Mouse (Mus musculus) monocyte, adult 5-6 weeks (primary cell): ENCODE measurements around the gene Prelid1. TPM values are rescaled to one million over a fixed set of nuclear protein-coding genes. Genes with fewer than 3 reads are reported as not detected.

ENCODE experiments used
- ATAC-seq: fragments of 153-309, 156-312 bp; replicated peaks from 2 replicates; pipeline ENCODE4 v1.8.0; 2017; ENCODE audit warnings: mild to moderate bottlenecking; ENCODE audit not compliant: low TSS enrichment, insufficient number of reproducible peaks, severe bottlenecking, poor library complexity, low FRiP score
- total RNA-seq: library from RNA; stranded (forward); fragments of 200-1000, 200-491, 200-594 nt; gene quantifications from 3 replicates; pipeline ENCODE4 v1.2.3, GENCODE M21; 2017

Gene Prelid1
- total RNA-seq, 1 experiment from 2014 or later, result 47.7 TPM

DNA sequence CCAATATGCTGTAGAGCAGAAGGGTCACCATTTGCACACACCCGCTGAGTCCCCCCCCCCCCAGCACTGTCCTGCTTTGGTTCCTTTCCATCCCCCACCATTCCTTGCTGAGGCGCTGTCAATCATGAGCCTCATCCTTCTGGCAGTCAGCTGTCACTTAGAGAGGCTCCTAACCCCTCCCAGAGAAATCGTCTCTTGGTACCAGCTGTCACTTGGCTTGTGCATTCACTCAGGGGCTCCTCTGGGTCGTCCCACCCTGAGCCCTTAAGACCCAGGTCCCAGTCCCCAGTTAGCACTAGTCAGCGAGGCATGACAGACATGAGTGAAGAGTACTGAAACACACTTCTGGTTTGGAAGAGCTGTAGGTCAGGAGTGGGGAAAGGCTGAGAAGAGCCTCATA, 51.4 kb downstream of the Prelid1 start:
- ATAC-seq, result no peak

DNA sequence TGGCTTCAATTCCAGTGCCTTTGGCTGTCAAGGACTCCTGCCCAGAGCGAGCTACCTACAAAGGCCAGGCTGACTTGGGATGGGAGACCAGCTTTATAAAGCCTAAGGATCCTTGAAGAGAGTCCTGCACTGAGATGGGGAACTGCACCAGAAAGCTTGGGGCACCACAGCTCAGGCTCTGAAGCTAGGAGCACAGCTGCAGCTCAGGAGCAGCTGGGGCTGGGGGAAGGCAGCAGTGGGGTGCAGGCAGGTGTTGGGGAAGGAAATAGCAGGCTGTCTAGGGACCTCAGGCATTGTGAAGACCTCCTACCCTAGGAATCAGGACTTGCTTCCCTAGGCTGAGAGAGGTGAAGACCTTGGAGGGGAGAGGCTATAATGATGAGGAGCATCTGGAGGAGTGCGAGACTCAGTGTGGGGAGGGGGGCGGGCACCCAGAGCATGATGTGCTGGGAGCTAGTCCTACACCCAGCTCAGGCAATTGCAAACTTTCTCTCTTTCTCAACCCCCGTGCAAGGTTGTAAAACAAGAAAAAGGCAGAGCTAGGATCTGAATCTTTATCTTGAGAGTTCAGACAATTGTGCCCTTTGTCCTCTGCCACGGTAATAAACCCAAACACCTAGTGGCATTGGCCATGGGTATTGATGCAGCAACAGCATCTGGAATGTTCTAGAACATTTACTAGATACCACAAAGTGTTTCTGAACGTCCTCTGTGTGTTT, 54.1 kb downstream of the Prelid1 start:
- ATAC-seq, result no peak

Other genes starting within 250 kb of the Prelid1 start
- gene Uimc1, start 220.2 kb upstream of the Prelid1 start, total RNA-seq, result 113 to 135 TPM (median 117 TPM) in 3 replicates
- gene Zfp346, start 215.2 kb upstream of the Prelid1 start, total RNA-seq, result 7.7 to 20.2 TPM (median 15.8 TPM) in 3 replicates
- gene Gm17617, start 187.0 kb upstream of the Prelid1 start, total RNA-seq, result not detected in 3 replicates
- not detected in 3 replicates for gene Fgfr4, start 167.9 kb upstream of the Prelid1 start, total RNA-seq
- gene Nsd1, start 110.7 kb upstream of the Prelid1 start, total RNA-seq, result 102 to 173 TPM (median 158 TPM) in 3 replicates
- gene Rab24, start 1.4 kb downstream of the Prelid1 start, total RNA-seq, result 23.6 to 34.8 TPM (median 29.4 TPM) in 3 replicates
- 1.3 to 2.0 TPM (median 1.4 TPM) in 3 replicates for gene Mxd3, start 9.3 kb downstream of the Prelid1 start, total RNA-seq
- gene Lman2, start 42.3 kb downstream of the Prelid1 start, total RNA-seq, result 85.3 to 97.5 TPM (median 91.3 TPM) in 3 replicates
- gene Rgs14, start 49.2 kb downstream of the Prelid1 start, total RNA-seq, result 21.8 to 43.9 TPM (median 40.8 TPM) in 3 replicates
- gene Slc34a1, start 77.7 kb downstream of the Prelid1 start, total RNA-seq, result not detected in 3 replicates
- gene Pfn3, start 94.7 kb downstream of the Prelid1 start, total RNA-seq, result not detected in 3 replicates
- gene F12, start 106.3 kb downstream of the Prelid1 start, total RNA-seq, result 0.11 to 0.95 TPM in 2 of 3 replicates, not detected in the other
- gene Grk6, start 124.6 kb downstream of the Prelid1 start, total RNA-seq, result 179 to 219 TPM (median 207 TPM) in 3 replicates
- 2.2 to 3.8 TPM in 2 of 3 replicates, not detected in the other for gene Prr7, start 143.8 kb downstream of the Prelid1 start, total RNA-seq
- gene Dbn1, start 167.6 kb downstream of the Prelid1 start, total RNA-seq, result 0.58 TPM in 1 of 3 replicates, not detected in the others
- 4.7 to 13.5 TPM (median 10.5 TPM) in 3 replicates for gene Pdlim7, start 193.2 kb downstream of the Prelid1 start, total RNA-seq
- 86.5 to 105 TPM (median 104 TPM) in 3 replicates for gene Dok3, start 208.8 kb downstream of the Prelid1 start, total RNA-seq
- gene Ddx41, start 216.2 kb downstream of the Prelid1 start, total RNA-seq, result 67.7 to 76.2 TPM (median 71.8 TPM) in 3 replicates